Mouse (Mus musculus) heart, embryonic 12.5 days (tissue): ENCODE measurements at regions not wholly inside any gene's neighbourhood (a gene's known extent, or its start where the extent isn't known, plus 50 kb on each side); places are given as distances from the start of the nearest gene placed in this dataset.

ENCODE experiments used
- ATAC-seq: fragments of 200-750 bp; cut with Nextera tagmentation; 2 replicates; pipeline ENCODE4 v1.8.0; 2017; ENCODE audit warnings: moderate TSS enrichment, moderate library complexity; ENCODE audit not compliant: insufficient number of reproducible peaks, low FRiP score
- H3K27ac ChIP-seq: fragments of 300-500 bp; sonication (generic); 2 replicates; pipeline ENCODE4 v1.5.1; 2016; ENCODE audit warnings: mild to moderate bottlenecking, moderate library complexity; ENCODE audit not compliant: poor library complexity, severe bottlenecking
- H3K27me3 ChIP-seq: fragments of 300-500 bp; sonication (generic); replicated peaks from 2 replicates; pipeline ENCODE4 v1.6.1; 2016; ENCODE audit warnings: mild to moderate bottlenecking, moderate library complexity
- H3K36me3 ChIP-seq: fragments of 300-500 bp; sonication (generic); 2 replicates; pipeline ENCODE4 v1.6.1; 2016; ENCODE audit warnings: mild to moderate bottlenecking, moderate library complexity
- H3K4me1 ChIP-seq: fragments of 300-500 bp; sonication (generic); replicated peaks from 2 replicates; pipeline ENCODE4 v1.6.1; 2016; ENCODE audit warnings: mild to moderate bottlenecking
- H3K4me2 ChIP-seq: fragments of 300-500 bp; sonication (generic); 2 replicates; pipeline ENCODE4 v1.6.1; 2016; ENCODE audit warnings: mild to moderate bottlenecking, moderate library complexity
- H3K4me3 ChIP-seq: fragments of 300-500 bp; sonication (generic); 2 replicates; pipeline ENCODE4 v1.5.1; 2016; ENCODE audit warnings: mild to moderate bottlenecking
- H3K9ac ChIP-seq: fragments of 300-500 bp; sonication (generic); 2 replicates; pipeline ENCODE4 v1.6.1; 2016; ENCODE audit warnings: mild to moderate bottlenecking, moderate library complexity
- H3K9me3 ChIP-seq: fragments of 300-500 bp; sonication (generic); replicated peaks from 2 replicates; pipeline ENCODE4 v1.6.1; 2016; ENCODE audit warnings: mild to moderate bottlenecking, moderate library complexity
- WGBS: fragments of 180-500 bp; shearing (Covaris S2); methylation state at CpG from one replicate; pipeline ENCODE4 v1.1.7; 2016; 5-methylcytosine and 5-hydroxymethylcytosine counted together

DNA sequence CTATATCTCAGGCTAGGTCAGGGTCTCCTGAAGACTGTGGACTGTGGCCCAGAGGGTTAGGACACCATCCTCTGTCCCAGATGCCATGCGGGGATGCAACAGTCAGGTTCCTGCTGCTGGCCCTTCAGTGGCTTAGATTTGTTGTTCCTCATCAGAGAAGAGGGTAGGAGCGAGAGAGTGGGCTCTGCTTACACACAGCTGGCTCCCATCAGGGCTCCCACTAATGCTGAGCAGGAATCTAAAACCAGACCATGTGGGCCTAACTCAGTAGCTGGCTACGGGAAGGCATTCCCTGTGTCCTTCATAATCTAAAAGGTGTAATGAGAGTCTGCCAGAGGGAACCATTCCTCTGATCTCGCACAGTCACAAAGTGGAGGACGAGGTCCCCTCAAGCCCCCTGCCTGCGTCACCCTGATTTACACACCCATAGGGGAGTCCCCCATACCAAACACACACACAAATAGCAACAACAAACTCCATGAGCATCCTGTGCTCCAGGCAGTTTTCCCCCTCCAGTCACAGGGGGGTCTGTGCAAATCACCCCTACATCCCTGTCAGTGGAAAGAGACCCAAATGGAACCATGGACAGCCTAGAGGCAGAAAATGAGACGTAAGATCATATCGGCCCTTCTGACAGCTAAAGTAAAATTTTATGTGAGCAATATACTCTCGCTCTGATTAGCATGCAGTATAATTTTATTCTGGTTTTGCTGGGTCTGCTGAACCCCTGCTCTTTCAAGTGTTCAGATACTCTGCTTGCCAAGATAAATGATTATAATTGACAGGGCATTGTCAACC lies 234.8 kb downstream of the 3110018I06Rik start:
- no peak overlapping the region for H3K9ac ChIP-seq
- H3K27me3 ChIP-seq, result no peaks in the 10 kb centered on the region
- H3K4me1 ChIP-seq, result peaks cover 2% of the 10 kb centered on the region; the same call in 1 of the 2 replicates
- H3K4me3 ChIP-seq, result no peak overlapping the region
- no peak overlapping the region for H3K4me2 ChIP-seq
- 77% methylated on average over 9 of the region's 9 CpGs for WGBS
- ATAC-seq, result no peak
- 0 out of 2 replicates have a peak, but pooled peaks cover 4% of the 10 kb centered on the region for H3K9me3 ChIP-seq
- no peaks in the 10 kb centered on the region for H3K36me3 ChIP-seq
- no peak overlapping the region for H3K27ac ChIP-seq

DNA sequence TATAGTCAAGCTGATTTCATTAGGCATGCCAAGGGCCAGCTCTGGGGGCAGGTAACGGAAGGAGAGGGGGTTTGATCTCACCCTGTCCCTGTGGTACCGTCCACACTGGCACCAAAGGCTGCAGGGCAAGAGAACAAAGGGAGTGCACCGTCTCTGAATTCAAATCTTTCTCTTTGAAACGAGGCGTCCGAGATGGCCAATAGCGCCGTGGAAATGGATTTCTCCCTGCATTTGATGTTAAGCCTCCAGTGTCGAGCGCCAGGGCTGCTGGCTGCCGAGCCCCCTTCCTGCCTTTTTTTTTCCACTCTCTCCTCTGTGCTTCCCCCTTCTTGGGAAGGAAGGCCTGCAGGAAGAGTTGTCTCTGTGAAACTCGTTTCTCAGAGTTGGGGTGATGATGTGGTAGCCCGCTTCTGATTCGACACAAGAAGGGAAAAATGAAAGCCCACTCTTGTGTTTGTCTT lies 235.5 kb downstream of the 3110018I06Rik start:
- Histone ChIP-seq H3K9ac (no peak overlapping the region), H3K36me3 (no peaks in the 10 kb centered on the region), H3K4me3 (no peak overlapping the region), H3K27me3 (no peaks in the 10 kb centered on the region), H3K4me2 (no peak overlapping the region), H3K27ac (no peak overlapping the region), H3K9me3 (0 out of 2 replicates have a peak, but pooled peaks cover 4% of the 10 kb centered on the region), H3K4me1 (no peaks in the 10 kb centered on the region)
- WGBS, result 62% methylated on average over 14 of the region's 14 CpGs
- ATAC-seq, result no peak

DNA sequence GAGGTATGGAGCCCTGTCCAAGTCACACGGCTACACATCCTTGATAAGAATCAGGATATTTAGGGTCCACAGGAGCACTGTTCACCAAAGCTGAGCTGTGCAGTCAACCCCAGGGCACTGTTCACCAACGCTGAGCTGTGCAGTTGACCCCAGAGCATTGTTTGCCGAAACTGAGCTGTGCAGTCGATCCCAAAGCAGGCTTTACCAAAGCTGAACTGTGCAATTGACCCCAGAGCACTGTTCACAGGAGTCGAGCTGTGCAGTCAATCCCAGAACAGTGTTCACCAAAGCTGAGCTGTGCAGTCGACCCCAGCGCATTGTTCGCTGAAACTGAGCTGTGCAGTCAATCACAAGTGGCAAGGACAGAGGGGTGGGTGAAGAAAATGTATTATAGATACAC lies 236.0 kb downstream of the 3110018I06Rik start:
- Histone ChIP-seq H3K27ac (no peak overlapping the region), H3K4me2 (no peak overlapping the region), H3K4me1 (no peaks in the 10 kb centered on the region), H3K27me3 (no peaks in the 10 kb centered on the region), H3K4me3 (no peak overlapping the region), H3K9ac (no peak overlapping the region), H3K9me3 (peaks cover 5% of the 10 kb centered on the region; the same call in 1 of the 2 replicates), H3K36me3 (no peaks in the 10 kb centered on the region)
- no peak for ATAC-seq
- 66% methylated on average over 8 of the region's 8 CpGs for WGBS

DNA sequence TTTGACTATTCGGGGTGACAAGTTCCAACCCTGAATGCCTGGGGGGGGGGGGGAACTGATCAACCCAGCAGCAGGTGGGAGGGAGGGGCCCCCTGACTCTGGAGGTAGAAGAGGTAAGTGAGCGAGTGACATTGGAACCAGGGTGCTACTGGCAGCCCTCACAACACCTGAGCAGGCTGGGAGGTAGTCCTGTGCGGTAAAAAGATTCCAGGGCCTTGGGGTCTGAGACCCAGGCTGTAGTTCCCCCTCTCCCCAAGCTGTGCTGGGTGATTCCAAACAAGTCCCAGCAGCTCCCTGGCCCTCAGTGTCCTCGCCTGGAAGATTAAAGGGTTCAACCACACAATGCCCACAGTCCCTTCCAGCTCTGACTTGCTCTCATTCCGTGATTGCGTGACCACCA lies 240.4 kb downstream of the 3110018I06Rik start:
- Histone ChIP-seq H3K9ac (no peak overlapping the region), H3K9me3 (peaks cover 18% of the 10 kb centered on the region), H3K27ac (no peak overlapping the region), H3K27me3 (peaks cover 3% of the 10 kb centered on the region; the same call in 1 of the 2 replicates), H3K4me2 (no peak overlapping the region), H3K4me1 (no peaks in the 10 kb centered on the region), H3K4me3 (no peak overlapping the region), H3K36me3 (no peaks in the 10 kb centered on the region)
- ATAC-seq, result no peak
- WGBS, result 80% methylated on average over 6 of the region's 6 CpGs

DNA sequence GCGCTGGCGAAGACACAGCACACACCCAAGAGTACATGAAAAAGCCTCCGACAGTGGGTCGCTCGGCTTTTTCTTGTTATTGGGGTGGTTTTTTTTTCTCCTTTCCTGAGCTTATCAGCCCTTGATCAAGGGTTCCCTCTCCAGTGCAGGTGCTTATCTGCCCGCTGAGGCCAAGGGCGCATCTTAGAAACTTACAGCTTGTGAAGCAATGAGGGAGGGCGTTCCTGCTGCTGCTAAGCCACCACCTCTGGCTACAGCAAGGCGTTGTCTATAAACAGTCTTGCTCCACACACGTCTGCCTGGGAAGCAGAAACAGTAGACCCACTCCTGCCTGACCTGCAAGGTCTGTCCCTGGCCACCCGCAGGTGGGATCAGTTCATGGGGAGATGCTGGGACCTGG lies 240.9 kb downstream of the 3110018I06Rik start:
- Histone ChIP-seq H3K4me3 (no peak overlapping the region), H3K27me3 (peaks cover 5% of the 10 kb centered on the region; the same call in 1 of the 2 replicates), H3K9me3 (peaks cover 18% of the 10 kb centered on the region), H3K4me1 (no peaks in the 10 kb centered on the region), H3K4me2 (no peak overlapping the region), H3K36me3 (no peaks in the 10 kb centered on the region), H3K27ac (no peak overlapping the region), H3K9ac (no peak overlapping the region)
- ATAC-seq, result no peak
- WGBS, result 83% methylated on average over 11 of the region's 11 CpGs

DNA sequence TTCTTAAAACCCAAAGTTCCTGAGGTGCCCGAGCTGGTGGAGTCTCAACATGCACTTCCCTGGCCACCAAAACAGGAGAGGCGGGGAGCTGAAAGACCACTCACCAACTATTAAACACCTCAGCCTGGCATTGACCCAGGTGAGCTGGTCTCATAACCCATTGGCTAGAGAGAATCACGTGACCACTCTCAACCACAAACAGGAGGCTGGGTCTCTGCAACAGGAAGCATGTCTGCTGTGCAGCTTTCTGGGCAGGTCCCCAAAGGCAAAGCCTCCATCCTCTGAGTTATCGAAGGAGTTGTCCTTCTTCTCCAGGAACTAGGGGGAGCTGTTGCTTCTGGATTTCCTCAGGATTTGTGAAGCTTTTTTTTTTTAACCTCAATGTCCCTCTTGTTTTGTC lies 242.5 kb downstream of the 3110018I06Rik start:
- Histone ChIP-seq H3K36me3 (no peaks in the 10 kb centered on the region), H3K27me3 (peaks cover 5% of the 10 kb centered on the region; the same call in 1 of the 2 replicates), H3K4me3 (no peak overlapping the region), H3K9ac (no peak overlapping the region), H3K27ac (no peak overlapping the region), H3K4me2 (no peak overlapping the region), H3K9me3 (peaks cover 18% of the 10 kb centered on the region), H3K4me1 (no peaks in the 10 kb centered on the region)
- no peak for ATAC-seq
- WGBS, result 69% methylated on average over 4 of the region's 4 CpGs

DNA sequence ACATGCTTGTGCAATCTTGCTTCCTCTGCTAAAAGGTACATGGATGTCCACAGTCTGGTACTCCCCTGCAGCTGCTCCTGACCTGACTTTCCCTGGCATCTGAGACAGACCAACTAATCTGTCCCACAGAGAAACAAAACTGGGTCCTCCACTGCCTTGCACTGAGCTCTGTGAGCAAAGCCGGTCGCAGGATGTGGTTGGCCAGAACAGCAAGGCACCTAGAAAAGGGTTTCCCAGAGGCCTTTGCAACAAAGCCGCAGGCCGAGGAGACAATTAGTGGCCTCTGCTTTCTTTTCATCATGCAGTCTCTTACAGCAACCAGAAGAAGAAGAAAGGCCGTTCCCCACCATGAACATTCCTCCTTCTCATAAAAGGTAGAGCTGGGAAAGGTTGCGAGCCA lies 246.1 kb downstream of the 3110018I06Rik start:
- H3K9me3 ChIP-seq, result peaks cover 12% of the 10 kb centered on the region
- no peaks in the 10 kb centered on the region for H3K36me3 ChIP-seq
- no peak overlapping the region for H3K4me2 ChIP-seq
- H3K27ac ChIP-seq, result no peak overlapping the region
- H3K4me3 ChIP-seq, result no peak overlapping the region
- H3K27me3 ChIP-seq, result peaks cover 5% of the 10 kb centered on the region; the same call in 1 of the 2 replicates
- WGBS, result 84% methylated on average over 6 of the region's 6 CpGs
- H3K4me1 ChIP-seq, result no peaks in the 10 kb centered on the region
- no peak overlapping the region for H3K9ac ChIP-seq
- no peak for ATAC-seq

DNA sequence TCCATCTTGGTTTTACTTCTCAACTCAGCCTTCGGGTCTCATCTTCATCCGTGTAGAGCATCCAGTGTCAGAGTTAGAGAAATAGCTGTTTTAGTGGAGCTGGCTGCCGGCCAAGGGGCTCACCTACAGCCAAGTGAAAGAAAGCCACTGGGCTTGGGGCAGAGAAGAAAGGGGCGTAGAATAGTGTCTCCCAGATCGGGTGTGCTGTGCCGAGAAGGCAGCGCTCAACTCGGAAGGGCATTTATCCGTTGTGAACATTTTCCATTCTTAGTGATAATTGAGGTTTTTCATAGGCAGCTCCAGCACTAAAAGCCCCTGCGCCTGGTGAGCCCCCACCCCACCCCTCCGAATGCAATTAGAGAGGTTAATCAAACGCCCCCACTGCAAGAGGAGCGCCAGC lies 254.2 kb downstream of the 3110018I06Rik start:
- Histone ChIP-seq H3K36me3 (no peaks in the 10 kb centered on the region), H3K4me3 (no peak overlapping the region), H3K27me3 (no peaks in the 10 kb centered on the region), H3K9me3 (no peaks in the 10 kb centered on the region), H3K9ac (no peak overlapping the region), H3K4me1 (no peaks in the 10 kb centered on the region), H3K27ac (no peak overlapping the region), H3K4me2 (no peak overlapping the region)
- no peak for ATAC-seq
- 81% methylated on average over 13 of the region's 13 CpGs for WGBS

DNA sequence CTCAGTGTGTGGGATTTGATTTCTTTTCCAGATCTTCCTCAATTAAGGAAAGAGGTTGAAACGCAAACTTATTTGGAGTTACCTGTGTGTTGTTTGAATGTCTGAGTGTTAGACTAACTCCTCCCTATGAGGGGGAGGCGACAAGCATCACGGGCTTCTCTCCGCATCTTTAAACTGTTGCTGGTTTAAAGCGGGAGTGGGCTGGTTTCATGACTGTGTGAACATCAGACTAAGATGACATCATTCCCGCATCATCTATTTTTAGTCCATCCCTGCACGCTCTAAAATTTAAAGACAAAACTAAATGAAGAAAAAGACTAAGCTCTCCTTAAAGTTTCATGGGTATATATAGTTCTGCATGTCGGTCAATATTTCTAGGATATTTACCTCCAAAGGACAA lies 256.4 kb downstream of the 3110018I06Rik start:
- Histone ChIP-seq H3K4me3 (no peak overlapping the region), H3K4me2 (no peak overlapping the region), H3K9me3 (no peaks in the 10 kb centered on the region), H3K9ac (no peak overlapping the region), H3K27me3 (no peaks in the 10 kb centered on the region), H3K27ac (no peak overlapping the region), H3K4me1 (peaks cover 19% of the 10 kb centered on the region), H3K36me3 (no peaks in the 10 kb centered on the region)
- no peak for ATAC-seq
- 67% methylated on average over 8 of the region's 8 CpGs for WGBS

DNA sequence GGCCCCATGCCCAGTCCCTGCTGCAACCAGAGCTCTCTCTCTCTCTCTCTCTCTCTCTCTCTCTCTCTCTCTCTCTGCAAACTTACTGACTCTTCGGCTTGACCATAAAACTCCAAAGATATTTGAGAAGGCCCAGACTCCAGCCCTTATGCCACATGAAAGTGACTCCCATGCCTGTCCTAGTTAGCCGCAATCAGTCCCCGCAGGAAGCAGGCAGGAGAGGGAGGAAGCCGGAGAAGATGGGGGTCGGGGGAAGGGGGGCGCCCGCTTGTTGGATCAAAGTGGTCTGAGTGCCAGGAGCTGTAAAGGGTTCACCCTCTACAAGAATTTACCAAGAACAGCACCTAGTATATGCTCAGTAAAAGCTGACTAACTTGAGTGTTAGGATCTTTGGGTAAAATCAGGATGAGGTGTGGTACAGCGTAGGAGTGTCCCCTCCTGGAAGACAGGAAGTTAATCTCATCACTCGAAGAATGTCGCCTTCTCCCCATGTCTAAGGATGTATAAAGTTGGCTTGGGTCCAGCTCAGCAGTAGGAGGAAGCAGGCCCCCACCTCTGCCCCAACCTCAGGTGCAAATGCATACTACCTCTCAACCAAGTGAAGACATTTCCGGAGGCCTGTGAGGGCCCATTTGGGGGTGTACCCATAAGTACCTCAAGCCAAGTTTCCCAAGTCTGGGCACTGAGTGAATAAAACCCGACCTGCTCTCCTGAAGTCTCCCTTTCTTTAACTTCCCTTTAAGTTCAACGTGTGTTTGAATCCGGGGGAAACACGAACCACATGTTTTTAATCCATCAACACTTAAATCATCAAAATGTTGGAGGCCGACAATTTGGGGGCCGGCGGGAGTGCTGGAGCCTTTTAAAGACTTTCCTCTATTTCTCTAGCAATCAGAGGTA lies 254.7 kb downstream of the Bcl11b start:
- no peak overlapping the region for H3K4me3 ChIP-seq
- no peaks in the 10 kb centered on the region for H3K36me3 ChIP-seq
- H3K27me3 ChIP-seq, result no peaks in the 10 kb centered on the region
- H3K27ac ChIP-seq, result no peak overlapping the region
- H3K9ac ChIP-seq, result no peak overlapping the region
- WGBS, result 53% methylated on average over 18 of the region's 18 CpGs
- no peaks in the 10 kb centered on the region for H3K9me3 ChIP-seq
- ATAC-seq, result no peak
- H3K4me1 ChIP-seq, result peaks cover 32% of the 10 kb centered on the region
- H3K4me2 ChIP-seq, result no peak overlapping the region

DNA sequence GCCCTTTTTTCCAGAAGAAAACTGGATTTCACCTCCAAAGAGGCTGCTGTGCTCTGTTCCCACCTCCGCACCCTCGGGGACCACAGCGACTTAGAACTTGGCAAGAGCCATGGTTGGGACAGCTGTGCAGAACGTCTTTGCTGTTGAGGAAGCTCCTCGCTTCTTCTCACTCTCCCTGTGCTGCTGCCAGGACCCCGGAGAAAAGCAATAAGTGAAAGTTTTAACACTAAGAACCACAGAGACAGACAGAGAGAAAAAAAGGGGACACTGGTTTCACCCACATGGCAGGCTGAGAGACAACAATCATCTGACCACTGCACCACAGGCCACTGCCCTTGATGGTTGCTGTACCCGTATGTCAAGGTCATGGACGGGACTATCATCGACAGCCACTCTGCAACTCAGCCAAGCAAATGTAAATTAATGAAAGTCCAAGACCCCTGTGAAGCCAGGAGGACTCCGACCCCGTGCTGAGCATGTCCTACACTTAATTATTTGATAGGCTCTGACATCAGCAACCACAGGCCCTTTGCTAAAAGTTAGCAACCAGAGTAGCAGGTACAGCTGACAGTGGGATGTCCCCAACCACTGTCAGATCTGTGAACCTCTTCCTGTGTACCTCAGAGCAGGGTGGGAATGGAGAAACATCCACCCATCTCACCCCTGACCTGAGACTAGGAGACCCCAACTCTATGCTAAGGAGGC lies 253.9 kb downstream of the Bcl11b start:
- Histone ChIP-seq H3K9ac (no peak overlapping the region), H3K4me2 (no peak overlapping the region), H3K9me3 (no peaks in the 10 kb centered on the region), H3K4me3 (no peak overlapping the region), H3K27ac (no peak overlapping the region), H3K4me1 (peaks cover 32% of the 10 kb centered on the region), H3K36me3 (no peaks in the 10 kb centered on the region), H3K27me3 (0 out of 2 replicates have a peak, but pooled peaks cover 2% of the 10 kb centered on the region)
- 68% methylated on average over 11 of the region's 11 CpGs for WGBS
- no peak for ATAC-seq
